Mouse (Mus musculus) G1E-ER4 (cell line): Measurements from ENCODE around the gene Emp3. TPM values are rescaled to one million over a fixed set of nuclear protein-coding genes. Genes with fewer than 3 reads are reported as not detected.

Experiments
- GATA1 ChIP-seq: IDR thresholded peaks from one replicate; pipeline ENCODE4 v1.8.0; 2012; ENCODE audit warnings: low read length, inconsistent platforms
- polyA plus RNA-seq: library from polyadenylated mRNA; stranded (reverse); fragments of >175 nt; gene quantifications from 2 replicates; pipeline ENCODE4 v1.2.3, GENCODE M21; 2012

The Emp3 gene
- polyA plus RNA-seq, 1 experiment = 1.4 TPM

- no peak for TF ChIP-seq GATA1
Measured at GRCm38 (mm10) chr7:45917004-45917704, 4.0 kb downstream of the Emp3 start.

GRCm38 (mm10) chr7:45916056-45917003 lies 4.9 kb downstream of the Emp3 start:
- TF ChIP-seq GATA1 = no peak

GRCm38 (mm10) chr7:45915011-45915410 lies 6.2 kb downstream of the Emp3 start:
- TF ChIP-seq GATA1 = no peak

GRCm38 (mm10) chr7:45914067-45914466 lies 7.1 kb downstream of the Emp3 start:
- TF ChIP-seq GATA1 = no peak

GRCm38 (mm10) chr7:45909145-45909544 lies 12.1 kb downstream of the Emp3 start:
- no peak for TF ChIP-seq GATA1

GRCm38 (mm10) chr7:45908384-45908783 lies 12.8 kb downstream of the Emp3 start:
- no peak for TF ChIP-seq GATA1

GRCm38 (mm10) chr7:45906622-45907021 lies 14.6 kb downstream of the Emp3 start:
- no peak for TF ChIP-seq GATA1

GRCm38 (mm10) chr7:45902481-45903002 lies 18.7 kb downstream of the Emp3 start:
- no peak for TF ChIP-seq GATA1

GRCm38 (mm10) chr7:45901562-45901961 lies 19.6 kb downstream of the Emp3 start:
- TF ChIP-seq GATA1 = no peak

- no peak for TF ChIP-seq GATA1
Measured at GRCm38 (mm10) chr7:45897258-45897757, 23.9 kb downstream of the Emp3 start.

- TF ChIP-seq GATA1 = no peak
Measured at GRCm38 (mm10) chr7:45896517-45897257, 24.5 kb downstream of the Emp3 start, which contains the start of the genes Syngr4 and Tmem143. Gene Syngr4 (minus strand): TSS chr7:45896714. Gene Tmem143 (plus strand): TSS chr7:45896941.

GRCm38 (mm10) chr7:45895931-45896516 lies 25.2 kb downstream of the Emp3 start:
- no peak for TF ChIP-seq GATA1

GRCm38 (mm10) chr7:45892651-45893050 lies 28.6 kb downstream of the Emp3 start:
- no peak for TF ChIP-seq GATA1

- TF ChIP-seq GATA1 = no peak
Measured at GRCm38 (mm10) chr7:45887246-45887645, 34.0 kb downstream of the Emp3 start.

GRCm38 (mm10) chr7:45881011-45881410 lies 40.2 kb downstream of the Emp3 start:
- no peak for TF ChIP-seq GATA1
